Mouse (Mus musculus) kidney, embryonic 14.5 days (tissue): ENCODE results near the gene Ier2. TPM values are rescaled to one million over a fixed set of nuclear protein-coding genes. Genes with fewer than 3 reads are reported as not detected.

Experiments used
- ATAC-seq: fragments of 200-750 bp; cut with Nextera tagmentation; 2 replicates; pipeline ENCODE4 v1.8.0; 2017; ENCODE audit warnings: moderate number of reproducible peaks, mild to moderate bottlenecking, moderate TSS enrichment, moderate library complexity; ENCODE audit not compliant: low FRiP score, low TSS enrichment
- H3K27ac ChIP-seq: fragments of 300-500 bp; sonication (generic); 2 replicates; pipeline ENCODE4 v1.5.1; 2014; ENCODE audit warnings: low read depth, mild to moderate bottlenecking, low read length, moderate library complexity, mixed read lengths
- H3K27me3 ChIP-seq: fragments of 300-500 bp; sonication (generic); 2 replicates; pipeline ENCODE4 v1.6.1; 2014; ENCODE audit warnings: mild to moderate bottlenecking, low read length; ENCODE audit not compliant: control insufficient read depth, insufficient read depth
- H3K36me3 ChIP-seq: fragments of 300-500 bp; sonication (generic); 2 replicates; pipeline ENCODE4 v1.6.1; 2014; ENCODE audit warnings: low read length, mixed read lengths; ENCODE audit not compliant: control insufficient read depth, insufficient read depth
- H3K4me1 ChIP-seq: fragments of 300-500 bp; sonication (generic); 2 replicates; pipeline ENCODE4 v1.6.1; 2014; ENCODE audit warnings: low read length, mixed read lengths; ENCODE audit not compliant: control insufficient read depth, insufficient read depth
- H3K4me2 ChIP-seq: fragments of 300-500 bp; sonication (generic); replicated peaks from 2 replicates; pipeline ENCODE4 v1.6.1; 2014; ENCODE audit warnings: low read depth, mild to moderate bottlenecking, low read length
- H3K4me3 ChIP-seq: fragments of 300-500 bp; sonication (generic); 2 replicates; pipeline ENCODE4 v1.5.1; 2014; ENCODE audit warnings: mild to moderate bottlenecking, low read length
- H3K9ac ChIP-seq: fragments of 300-500 bp; sonication (generic); 2 replicates; pipeline ENCODE4 v1.6.1; 2014; ENCODE audit warnings: low read depth, mild to moderate bottlenecking, low read length, moderate library complexity
- H3K9me3 ChIP-seq: fragments of 300-500 bp; sonication (generic); 2 replicates; pipeline ENCODE4 v1.6.1; 2016; ENCODE audit warnings: low read length; ENCODE audit not compliant: control insufficient read depth
- WGBS: fragments of 180-500 bp; shearing (Covaris S2); extraction: QIAGEN DNeasy Blood & Tissue Kit; methylation state at CpG from one replicate; pipeline ENCODE4 v1.1.7; 2014; 5-methylcytosine and 5-hydroxymethylcytosine counted together
- polyA plus RNA-seq: library from polyadenylated mRNA; unstranded; fragments of >200 nt; fragmentation: Nextera tagmentation; extraction: Ambion mirVana; gene quantifications from 2 replicates; pipeline ENCODE4 v1.2.1, GENCODE M21; 2014

Gene Ier2
- polyA plus RNA-seq, 1 experiment from 2014 or later: 81.9 TPM

GRCm38 (mm10) chr8:84699861-84700322 is 37.2 kb upstream of the Ier2 start:
- Histone ChIP-seq H3K27ac (peak overlapping the region; percentile 55; the same call in 1 of the 2 replicates), H3K27me3 (peaks cover 36% of the 10 kb centered on the region), H3K36me3 (peaks cover 44% of the 10 kb centered on the region), H3K4me2 (no peak overlapping the region), H3K4me1 (peaks cover 17% of the 10 kb centered on the region), H3K4me3 (no peak overlapping the region), H3K9ac (no peak overlapping the region), H3K9me3 (no peaks in the 10 kb centered on the region)
- ATAC-seq: peak; percentile 8
- WGBS: 69% methylated on average over 7 of the region's 7 CpGs

- peaks cover 10% of the 10 kb centered on the region for H3K4me1 ChIP-seq
- H3K27me3 ChIP-seq: peaks cover 27% of the 10 kb centered on the region
- no peak overlapping the region for H3K9ac ChIP-seq
- WGBS: 92% methylated on average over 9 of the region's 9 CpGs
- H3K4me2 ChIP-seq: no peak overlapping the region
- no peak overlapping the region for H3K27ac ChIP-seq
- ATAC-seq: no peak
- no peaks in the 10 kb centered on the region for H3K9me3 ChIP-seq
- no peak overlapping the region for H3K4me3 ChIP-seq
- H3K36me3 ChIP-seq: peaks cover 45% of the 10 kb centered on the region
Observed at GRCm38 (mm10) chr8:84698929-84699401, 36.3 kb upstream of the Ier2 start.

GRCm38 (mm10) chr8:84698288-84698687 is 35.6 kb upstream of the Ier2 start:
- peaks cover 6% of the 10 kb centered on the region; the same call in 1 of the 2 replicates for H3K4me1 ChIP-seq
- H3K4me2 ChIP-seq: no peak overlapping the region
- ATAC-seq: no peak
- peaks cover 20% of the 10 kb centered on the region for H3K27me3 ChIP-seq
- H3K9ac ChIP-seq: no peak overlapping the region
- no peak overlapping the region for H3K4me3 ChIP-seq
- WGBS: 91% methylated on average over 5 of the region's 5 CpGs
- no peak overlapping the region for H3K27ac ChIP-seq
- H3K9me3 ChIP-seq: no peaks in the 10 kb centered on the region
- H3K36me3 ChIP-seq: peaks cover 52% of the 10 kb centered on the region

- WGBS: 89% methylated on average over 14 of the region's 14 CpGs
- peaks cover 58% of the 10 kb centered on the region for H3K36me3 ChIP-seq
Observed at GRCm38 (mm10) chr8:84697166-84698130, 34.8 kb upstream of the Ier2 start.

GRCm38 (mm10) chr8:84695140-84695539 is 32.5 kb upstream of the Ier2 start:
- Histone ChIP-seq H3K27ac (no peak overlapping the region), H3K36me3 (peaks cover 73% of the 10 kb centered on the region), H3K27me3 (no peaks in the 10 kb centered on the region), H3K4me2 (no peak overlapping the region), H3K4me3 (no peak overlapping the region), H3K9me3 (no peaks in the 10 kb centered on the region), H3K9ac (no peak overlapping the region), H3K4me1 (peaks cover 3% of the 10 kb centered on the region; the same call in 1 of the 2 replicates)
- no peak for ATAC-seq
- WGBS: 94% methylated on average over 6 of the region's 6 CpGs

More at GRCm38 (mm10) chr8:84697166-84698130, 34.8 kb upstream of the Ier2 start:
- Histone ChIP-seq H3K4me1 (peaks cover 6% of the 10 kb centered on the region; the same call in 1 of the 2 replicates), H3K27ac (no peak overlapping the region), H3K4me3 (no peak overlapping the region), H3K9me3 (no peaks in the 10 kb centered on the region), H3K4me2 (no peak overlapping the region), H3K9ac (no peak overlapping the region), H3K27me3 (peaks cover 12% of the 10 kb centered on the region)
- ATAC-seq: no peak

- Histone ChIP-seq H3K4me2 (no peak overlapping the region), H3K9me3 (no peaks in the 10 kb centered on the region), H3K27me3 (no peaks in the 10 kb centered on the region), H3K4me1 (peaks cover 7% of the 10 kb centered on the region; the same call in 1 of the 2 replicates), H3K4me3 (no peak overlapping the region), H3K9ac (no peak overlapping the region), H3K27ac (no peak overlapping the region), H3K36me3 (peaks cover 60% of the 10 kb centered on the region)
- 69% methylated on average over 4 of the region's 4 CpGs for WGBS
- no peak for ATAC-seq
Observed at GRCm38 (mm10) chr8:84693332-84693731, 30.7 kb upstream of the Ier2 start.

GRCm38 (mm10) chr8:84689091-84689915 is 26.7 kb upstream of the Ier2 start:
- peaks cover 29% of the 10 kb centered on the region; the same call in 1 of the 2 replicates for H3K36me3 ChIP-seq
- H3K27me3 ChIP-seq: no peaks in the 10 kb centered on the region
- no peaks in the 10 kb centered on the region for H3K9me3 ChIP-seq
- peaks cover 25% of the 10 kb centered on the region for H3K4me1 ChIP-seq
- under 1% methylated on average over 47 of the region's 47 CpGs for WGBS
- peak overlapping the region; percentile 77 for H3K9ac ChIP-seq
- peak overlapping the region; percentile 85 for H3K4me2 ChIP-seq
- peak overlapping the region; percentile 78 for H3K4me3 ChIP-seq
- ATAC-seq: peak; percentile 84
- H3K27ac ChIP-seq: peak overlapping the region; percentile 43; the same call in 1 of the 2 replicates

- peak; percentile 82 for ATAC-seq
- Histone ChIP-seq H3K4me1 (peaks cover 25% of the 10 kb centered on the region), H3K36me3 (peaks cover 28% of the 10 kb centered on the region; the same call in 1 of the 2 replicates), H3K4me2 (peak within 1 kb of the TSS; percentile 84), H3K4me3 (peak within 1 kb of the TSS; percentile 91), H3K27ac (peak within 1 kb of the TSS; percentile 92), H3K9me3 (no peaks in the 10 kb centered on the region), H3K9ac (peak within 1 kb of the TSS; percentile 97), H3K27me3 (no peaks in the 10 kb centered on the region)
- 1% methylated on average over 33 of the region's 37 CpGs for WGBS
Observed at GRCm38 (mm10) chr8:84687705-84688100, 25.1 kb upstream of the Ier2 start, which contains the start of gene Nacc1. Gene Nacc1 (minus strand): TSS chr8:84687862.
